Mouse (Mus musculus) layer of hippocampus, adult 2 months (tissue): ENCODE data around the gene Hnf4a. TPM values are rescaled to one million over a fixed set of nuclear protein-coding genes. Genes with fewer than 3 reads are reported as not detected.
A peak's percentile ranks its signal among the peaks of the same experiment; 100 is the strongest.
"Not testable (repeated sequence)": the region's sequence is repeated elsewhere in the genome, so short reads cannot be mapped to it uniquely, and the experiment has no call there.

Experiments used
- DNase-seq, 2 experiments: peaks; one replicate each; pipeline ENCODE4 v3.0.0; 2022; ENCODE audit warnings: low spot score in 2 of 2
- H3K27ac ChIP-seq: fragments of 200-600 bp; 2 replicates; pipeline ENCODE4 v1.8.1; 2022
- H3K4me3 ChIP-seq: fragments of 200-600 bp; 2 replicates; pipeline ENCODE4 v1.8.1; 2022; ENCODE audit warnings: mild to moderate bottlenecking
- CTCF ChIP-seq: fragments of 200-600 bp; conservative IDR thresholded peaks from 2 replicates; pipeline ENCODE4 v1.8.1; 2022; ENCODE audit warnings: antibody characterized with exemption, mild to moderate bottlenecking, moderate library complexity
- total RNA-seq, 2 experiments: library from RNA; stranded (reverse); gene quantifications; 2 replicates each; pipeline ENCODE4 v1.2.3; 2021

Gene Hnf4a
- total RNA-seq, 2 experiments from 2014 or later: not detected

- no peak for DNase-seq
- Histone ChIP-seq H3K4me3 (no peak overlapping the region), H3K27ac (no peak overlapping the region)
- no peak for TF ChIP-seq CTCF
Observed at GRCm38 (mm10) chr2:163613206-163613605, 106.6 kb downstream of the Hnf4a start.

- no peak for DNase-seq
- H3K4me3 ChIP-seq: no peak overlapping the region
- TF ChIP-seq CTCF: peak; percentile 19; the same call in 1 of the 2 replicates
- H3K27ac ChIP-seq: no peak overlapping the region
Observed at GRCm38 (mm10) chr2:163613990-163614389, 107.4 kb downstream of the Hnf4a start.

DNA sequence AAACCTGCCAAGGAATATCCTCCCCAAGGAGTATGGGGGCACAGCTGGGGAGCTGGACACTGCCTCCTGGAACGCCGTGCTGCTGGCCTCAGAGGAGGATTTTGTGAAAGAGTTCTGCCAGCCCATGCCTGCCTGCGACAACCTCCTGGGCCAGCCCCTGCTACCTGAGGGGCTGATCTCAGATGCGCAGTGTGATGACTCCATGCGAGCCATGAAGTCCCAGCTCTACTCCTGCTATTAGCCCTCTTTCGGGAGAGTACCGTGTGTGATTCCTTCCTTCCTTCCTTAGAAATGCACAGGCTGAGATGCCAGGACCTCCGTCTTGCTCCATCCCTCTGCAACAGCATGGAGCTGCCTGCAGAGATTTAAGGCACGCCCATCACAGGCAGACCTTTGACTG lies 108.8 kb downstream of the Hnf4a start:
- Histone ChIP-seq H3K4me3 (no peak overlapping the region), H3K27ac (no peak overlapping the region)
- DNase-seq: no peak
- no peak for TF ChIP-seq CTCF

DNA sequence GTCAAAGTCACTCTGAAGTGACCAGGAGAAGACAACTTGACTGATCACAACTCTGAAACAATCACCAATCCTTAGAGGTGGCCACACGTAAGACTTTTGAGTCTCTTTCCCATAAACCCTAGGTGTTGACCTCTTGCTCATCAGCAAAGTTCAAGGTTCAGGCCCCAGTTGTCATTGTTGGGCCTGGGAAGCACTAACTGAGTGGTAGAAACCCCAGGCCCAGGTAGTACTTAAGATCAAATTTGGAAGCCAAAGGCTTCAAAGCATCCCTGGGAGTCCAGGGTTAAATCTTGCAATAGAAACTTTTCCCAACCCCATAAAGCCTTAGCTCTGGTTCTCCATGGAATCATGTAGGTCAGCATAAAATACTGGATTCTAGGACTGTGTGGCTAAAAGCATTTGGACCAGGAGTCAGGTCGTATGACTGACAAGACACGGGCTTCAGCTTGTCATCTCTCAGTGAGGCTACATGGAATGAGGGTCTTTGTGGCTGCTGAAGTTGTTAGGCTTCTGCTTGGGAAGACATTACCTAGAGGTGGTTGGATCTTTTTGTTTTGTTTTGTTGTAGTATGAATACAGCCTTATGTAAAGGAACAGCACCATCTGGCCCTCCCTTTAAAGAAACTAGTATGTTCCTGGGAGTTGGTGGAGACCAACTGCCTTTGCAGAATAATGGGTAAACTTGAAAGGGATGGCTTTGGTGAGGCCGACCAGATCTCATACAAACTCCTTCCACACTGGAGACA lies 109.5 kb downstream of the Hnf4a start:
- no peak for DNase-seq
- no peak for TF ChIP-seq CTCF
- Histone ChIP-seq H3K27ac (peak overlapping the region; percentile 52; the same call in 1 of the 2 replicates), H3K4me3 (no peak overlapping the region)

DNA sequence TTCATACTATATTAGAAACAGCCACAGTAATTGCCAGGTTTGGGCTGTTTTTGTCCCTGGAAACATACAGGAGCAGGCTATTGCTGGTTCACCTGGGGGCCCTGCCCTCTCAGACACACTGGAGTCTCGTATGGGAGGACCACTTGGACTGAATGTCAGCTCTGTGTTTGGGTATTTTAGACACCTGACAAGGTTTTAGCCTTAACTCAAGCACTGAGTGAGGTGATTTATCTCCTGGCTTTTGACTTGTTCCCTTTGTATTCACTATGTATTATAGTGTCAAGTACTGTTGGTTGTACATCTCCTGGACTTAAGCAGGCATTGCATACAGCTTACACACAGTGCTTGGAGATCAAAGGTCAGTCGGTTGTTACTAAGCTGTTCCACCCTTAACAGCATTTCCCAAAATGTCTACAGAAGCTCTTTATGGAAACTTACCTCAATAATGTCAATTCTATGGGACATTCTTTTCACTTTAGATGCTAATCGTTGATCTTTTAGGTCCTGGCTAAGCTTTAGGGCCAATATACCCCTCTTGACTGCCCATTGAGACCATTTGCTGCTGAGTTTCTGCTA lies 110.1 kb downstream of the Hnf4a start:
- Histone ChIP-seq H3K27ac (peak overlapping the region; percentile 52; the same call in 1 of the 2 replicates), H3K4me3 (no peak overlapping the region)
- no peak for TF ChIP-seq CTCF
- DNase-seq: no peak

DNA sequence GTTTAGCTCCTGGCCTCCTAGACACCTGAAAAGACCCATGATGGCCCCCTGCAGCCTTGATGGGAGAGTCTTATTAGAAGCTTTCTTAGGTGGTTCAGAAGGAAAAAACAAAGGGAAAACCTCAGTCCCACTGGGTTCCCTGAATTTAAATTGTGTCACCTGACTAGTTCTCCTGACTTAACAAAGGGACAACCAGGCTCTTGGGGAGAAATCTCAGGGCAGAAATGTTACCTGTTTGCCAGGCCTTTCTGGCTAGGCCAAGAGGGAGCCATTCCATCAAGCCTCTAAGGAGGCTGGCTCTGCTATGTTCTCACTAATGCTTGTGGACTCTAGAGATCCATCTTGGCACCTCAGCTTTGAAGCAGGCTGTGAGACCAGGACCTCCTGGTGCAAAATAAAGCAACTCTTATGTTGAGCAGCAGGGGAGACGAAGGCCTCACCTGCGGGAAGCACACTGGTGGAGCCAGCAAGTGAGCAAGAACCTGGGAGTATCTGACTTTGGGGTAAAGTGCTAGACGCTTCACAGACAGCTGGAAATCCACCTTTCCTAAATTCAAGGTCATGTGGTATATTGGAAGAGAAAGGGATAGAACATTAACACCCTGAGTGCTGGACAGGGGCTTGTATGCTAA lies 110.7 kb downstream of the Hnf4a start:
- no peak overlapping the region for H3K4me3 ChIP-seq
- DNase-seq: no peak
- TF ChIP-seq CTCF: no peak
- 0 out of 2 replicates have a peak overlapping the region, but pooled peaks have one; percentile 18 for H3K27ac ChIP-seq

- DNase-seq: no peak
- no peak overlapping the region for H3K27ac ChIP-seq
- H3K4me3 ChIP-seq: no peak overlapping the region
- no peak for TF ChIP-seq CTCF
Observed at GRCm38 (mm10) chr2:163617874-163618273, 111.3 kb downstream of the Hnf4a start.

DNA sequence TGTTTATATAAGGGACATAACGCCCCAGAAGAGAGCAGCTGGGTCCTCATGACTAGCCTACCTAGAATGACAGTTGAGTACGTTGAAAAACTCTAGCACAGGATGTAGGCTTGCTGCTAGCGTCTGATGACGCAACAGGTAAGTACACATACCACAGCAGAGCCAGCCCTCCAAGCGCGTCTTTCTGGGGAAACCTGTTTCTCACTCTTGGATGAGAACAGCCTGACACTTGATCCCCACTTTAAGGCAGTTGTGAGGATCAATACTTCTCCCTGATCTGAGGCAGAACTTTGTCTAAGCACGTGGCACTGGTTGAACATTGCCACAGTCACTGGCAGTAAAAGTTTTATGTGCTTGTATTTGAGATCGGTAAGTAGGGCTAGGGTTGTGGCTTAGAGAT lies 113.8 kb downstream of the Hnf4a start:
- Histone ChIP-seq H3K4me3 (no peak overlapping the region), H3K27ac (no peak overlapping the region)
- DNase-seq: no peak
- TF ChIP-seq CTCF: no peak

- H3K4me3 ChIP-seq, H3K27ac ChIP-seq, DNase-seq: not testable (repeated sequence)
Observed at GRCm38 (mm10) chr2:163621401-163621800, 114.8 kb downstream of the Hnf4a start.

Other genes with a start within 250 kb of the Hnf4a start
- gene Jph2, start 108.8 kb upstream of the Hnf4a start, total RNA-seq: under 1 TPM; 0.41 to 0.54 TPM
- gene Oser1, start 82.1 kb upstream of the Hnf4a start, total RNA-seq: 10 to 100 TPM; 17.1 to 17.2 TPM
- 10 to 100 TPM; 61.5 to 70.7 TPM for gene Gdap1l1, start 68.3 kb upstream of the Hnf4a start, total RNA-seq
- gene Fitm2, start 34.2 kb upstream of the Hnf4a start, total RNA-seq: 10 to 100 TPM; 19.0 to 20.0 TPM
- not detected for gene R3hdml, start 14.5 kb upstream of the Hnf4a start, total RNA-seq
- 10 to 100 TPM; 49.0 to 50.4 TPM for gene Ttpal, start 95.5 kb downstream of the Hnf4a start, total RNA-seq
- 100 to 1,000 TPM; 198 to 204 TPM for gene Serinc3, start 138.3 kb downstream of the Hnf4a start, total RNA-seq
- 10 to 100 TPM; 93.7 to 93.9 TPM for gene Pkig, start 151.6 kb downstream of the Hnf4a start, total RNA-seq
- gene Ada, start 243.4 kb downstream of the Hnf4a start, total RNA-seq: 1 to 10 TPM; 1.1 to 1.9 TPM